Mouse (Mus musculus) hindbrain, embryonic 10.5 days (tissue): ENCODE measurements around the gene Rnf214. TPM values are rescaled to one million over a fixed set of nuclear protein-coding genes. Genes with fewer than 3 reads are reported as not detected.
A peak's percentile ranks its signal among the peaks of the same experiment; 100 is the strongest.
"Not testable (repeated sequence)": the region's sequence is repeated elsewhere in the genome, so short reads cannot be mapped to it uniquely, and the experiment has no call there.

ENCODE experiments used
- DNase-seq: peaks from one replicate; pipeline ENCODE4 v3.0.0-alpha.2; 2017; ENCODE audit warnings: low spot score
- H3K27ac ChIP-seq: fragments of 300-500 bp; sonication (generic); 2 replicates; pipeline ENCODE4 v1.5.1; 2016; ENCODE audit warnings: mild to moderate bottlenecking, moderate library complexity
- H3K27me3 ChIP-seq: fragments of 300-500 bp; sonication (generic); 2 replicates; pipeline ENCODE4 v1.6.1; 2016; ENCODE audit warnings: mild to moderate bottlenecking; ENCODE audit not compliant: poor library complexity, insufficient read depth, severe bottlenecking
- H3K36me3 ChIP-seq: fragments of 300-500 bp; sonication (generic); 2 replicates; pipeline ENCODE4 v1.6.1; 2016; ENCODE audit warnings: mild to moderate bottlenecking, moderate library complexity
- H3K4me1 ChIP-seq: fragments of 300-500 bp; sonication (generic); replicated peaks from 2 replicates; pipeline ENCODE4 v1.6.1; 2016; ENCODE audit warnings: mild to moderate bottlenecking
- H3K4me3 ChIP-seq: fragments of 300-500 bp; sonication (generic); 2 replicates; pipeline ENCODE4 v1.5.1; 2016; ENCODE audit warnings: mild to moderate bottlenecking, moderate library complexity
- H3K9me3 ChIP-seq: fragments of 300-500 bp; sonication (generic); 2 replicates; pipeline ENCODE4 v1.6.1; 2016; ENCODE audit warnings: mild to moderate bottlenecking, moderate library complexity
- WGBS: fragments of 180-500 bp; shearing (Covaris S2); methylation state at CpG from one replicate; pipeline ENCODE4 v1.1.7; 2016; 5-methylcytosine and 5-hydroxymethylcytosine counted together
- polyA plus RNA-seq: library from polyadenylated mRNA; unstranded; fragments of >200 nt; fragmentation: Nextera tagmentation; extraction: Ambion mirVana; gene quantifications from 2 replicates; pipeline ENCODE4 v1.2.1, GENCODE M21; 2016

Gene Rnf214
- polyA plus RNA-seq, 1 experiment from 2014 or later = 84.1 TPM

DNA sequence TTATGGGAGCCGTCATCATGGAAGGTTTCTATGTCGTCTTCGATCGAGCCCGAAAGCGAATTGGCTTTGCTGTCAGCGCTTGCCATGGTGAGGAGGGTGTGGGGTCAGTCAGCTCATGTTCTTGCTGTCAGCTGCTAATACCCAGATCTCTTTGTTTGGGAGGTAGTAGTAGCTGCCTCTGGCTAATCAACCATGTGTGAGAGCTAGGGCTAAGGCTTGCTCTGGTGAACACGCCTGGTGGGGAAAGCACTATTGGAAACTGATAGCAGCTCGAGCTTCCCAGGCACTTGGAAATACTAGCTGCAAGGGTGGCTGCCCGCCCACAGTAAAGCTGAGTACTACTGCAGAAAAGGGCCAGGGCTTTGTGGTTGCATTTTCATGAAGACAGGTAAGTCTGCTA lies 47.3 kb downstream of the Rnf214 start:
- WGBS = 94% methylated on average over 10 of the region's 10 CpGs
- DNase-seq = no peak
- Histone ChIP-seq H3K4me3 (no peak overlapping the region), H3K36me3 (peaks cover 97% of the 10 kb centered on the region), H3K9me3 (no peaks in the 10 kb centered on the region), H3K4me1 (no peaks in the 10 kb centered on the region), H3K27ac (no peak overlapping the region), H3K27me3 (no peaks in the 10 kb centered on the region)

DNA sequence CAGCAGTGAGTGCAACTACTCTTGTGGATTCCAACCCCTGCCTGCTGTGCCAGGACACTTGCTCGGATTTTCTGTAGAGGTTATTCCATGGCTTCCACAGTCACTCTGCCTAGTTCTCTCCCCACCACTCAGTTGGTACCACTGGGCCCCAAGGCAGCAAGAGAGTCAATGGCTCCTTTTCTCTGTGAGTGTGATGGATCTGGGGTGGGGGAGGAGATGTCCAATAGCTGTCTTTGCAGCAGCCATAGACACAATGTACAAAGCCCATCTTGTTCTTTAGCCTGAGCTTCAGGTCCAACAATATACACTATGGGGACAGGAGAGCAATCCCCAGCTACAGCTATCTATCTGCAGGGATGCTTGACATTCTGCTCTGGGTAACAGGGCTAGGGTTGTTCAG lies 52.6 kb downstream of the Rnf214 start:
- Histone ChIP-seq H3K27me3 (no peaks in the 10 kb centered on the region), H3K4me3 (no peak overlapping the region), H3K27ac (no peak overlapping the region), H3K4me1 (0 out of 2 replicates have a peak, but pooled peaks cover 9% of the 10 kb centered on the region), H3K36me3 (peaks cover 66% of the 10 kb centered on the region), H3K9me3 (no peaks in the 10 kb centered on the region)
- no peak for DNase-seq
- 71% methylated on average over 1 of the region's 1 CpGs for WGBS

DNA sequence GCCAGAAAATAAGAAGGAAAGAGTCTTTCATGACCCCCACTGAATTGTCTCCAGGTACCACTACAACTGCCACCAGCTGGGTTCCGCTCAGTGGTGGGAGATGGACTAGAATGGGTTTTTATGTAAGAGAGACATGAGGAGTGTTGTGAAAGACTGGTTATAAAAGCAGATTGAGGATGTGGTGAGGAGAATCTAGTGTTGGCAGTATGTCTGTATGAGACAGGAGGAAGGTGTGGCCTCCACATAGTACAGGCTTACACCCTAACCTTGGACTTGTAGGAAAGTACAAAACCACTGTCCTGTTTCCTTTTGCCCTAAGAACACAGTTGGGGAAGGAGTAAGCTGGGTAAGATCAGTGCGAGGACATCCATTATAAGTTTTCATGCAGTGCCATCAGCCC lies 53.0 kb downstream of the Rnf214 start:
- H3K9me3 ChIP-seq = no peaks in the 10 kb centered on the region
- 0 out of 2 replicates have a peak, but pooled peaks cover 9% of the 10 kb centered on the region for H3K4me1 ChIP-seq
- H3K36me3 ChIP-seq = peaks cover 61% of the 10 kb centered on the region
- H3K27me3 ChIP-seq = no peaks in the 10 kb centered on the region
- WGBS = 95% methylated on average over 2 of the region's 2 CpGs
- no peak overlapping the region for H3K4me3 ChIP-seq
- DNase-seq = no peak
- H3K27ac ChIP-seq = no peak overlapping the region

DNA sequence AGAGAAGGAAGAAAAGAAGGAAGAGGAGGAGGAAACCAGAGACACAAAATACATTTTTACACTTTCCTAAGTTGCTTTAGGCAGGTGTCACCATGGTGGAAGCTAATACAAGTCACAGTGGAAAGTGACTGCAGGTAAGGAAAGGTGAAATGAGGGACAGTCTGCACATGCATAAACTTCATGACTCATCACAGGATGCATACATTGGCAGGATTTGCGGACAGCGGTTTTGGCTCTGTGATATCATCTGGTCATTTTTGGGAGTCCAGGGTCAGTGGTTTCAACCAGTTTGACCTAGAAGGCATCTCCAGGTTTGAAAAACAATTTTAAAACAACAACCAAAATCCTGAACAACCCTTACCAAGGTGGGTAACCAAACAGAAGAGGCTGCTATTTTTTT lies 54.9 kb downstream of the Rnf214 start:
- WGBS = 90% methylated on average over 2 of the region's 2 CpGs

DNA sequence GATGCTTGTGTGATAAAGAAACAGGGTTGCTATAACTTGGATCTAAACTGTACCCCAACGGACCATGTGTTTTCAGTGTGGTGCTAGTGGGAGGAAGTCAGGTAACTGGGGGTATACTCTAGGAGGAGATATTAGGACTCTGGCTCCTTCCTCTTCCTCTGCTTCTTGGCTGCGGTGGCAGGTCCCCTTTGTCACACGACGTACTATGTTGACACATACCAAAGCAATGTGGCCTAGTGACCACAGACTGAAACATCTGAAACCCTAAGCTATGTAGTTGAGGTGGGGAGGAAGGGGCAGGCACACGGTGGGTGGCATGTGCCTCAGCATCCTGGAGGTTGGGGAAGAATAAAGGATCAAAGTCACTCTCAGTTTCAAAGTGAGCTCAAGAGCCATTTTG lies 55.4 kb downstream of the Rnf214 start:
- no peak for DNase-seq
- Histone ChIP-seq H3K9me3 (no peaks in the 10 kb centered on the region), H3K27me3 (no peaks in the 10 kb centered on the region), H3K27ac (no peak overlapping the region), H3K36me3 (peaks cover 38% of the 10 kb centered on the region), H3K4me1 (0 out of 2 replicates have a peak, but pooled peaks cover 9% of the 10 kb centered on the region), H3K4me3 (no peak overlapping the region)
- WGBS = 79% methylated on average over 5 of the region's 5 CpGs

More for the DNA sequence above, 54.9 kb downstream of the Rnf214 start:
- Histone ChIP-seq H3K9me3 (no peaks in the 10 kb centered on the region), H3K27ac (no peak overlapping the region), H3K36me3 (peaks cover 42% of the 10 kb centered on the region), H3K27me3 (no peaks in the 10 kb centered on the region), H3K4me1 (0 out of 2 replicates have a peak, but pooled peaks cover 9% of the 10 kb centered on the region), H3K4me3 (no peak overlapping the region)
- DNase-seq = no peak

DNA sequence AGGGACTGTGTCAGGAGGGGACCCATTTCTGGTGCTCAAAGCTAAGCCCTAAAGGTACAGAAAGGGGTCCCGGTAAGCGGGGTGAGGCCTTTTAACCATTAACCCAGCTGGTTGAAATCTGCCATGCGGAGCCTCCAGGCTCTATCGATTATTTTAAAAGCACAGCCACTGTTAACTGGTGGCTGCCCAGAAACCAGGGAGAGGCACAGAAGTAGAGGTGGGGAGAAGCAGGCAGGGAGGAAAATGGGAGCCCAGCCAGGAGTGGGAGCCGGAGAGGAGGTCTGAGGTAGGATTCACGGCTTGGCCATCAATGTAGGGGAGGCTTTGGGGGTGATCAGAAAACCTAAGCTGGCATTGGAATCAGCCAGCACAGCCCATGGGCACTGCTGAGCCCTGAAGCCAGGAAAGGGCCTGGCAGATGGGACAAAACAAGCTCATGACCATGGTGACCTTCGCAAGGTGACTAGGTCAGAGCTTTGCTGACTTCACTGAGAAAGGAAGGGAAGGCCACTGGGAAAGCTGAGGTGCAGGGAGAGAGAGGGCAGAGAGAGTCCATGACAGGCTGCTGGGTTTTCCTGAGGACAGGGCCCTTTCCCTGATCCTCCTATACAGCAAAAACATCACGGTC lies 56.1 kb downstream of the Rnf214 start:
- Histone ChIP-seq H3K36me3 (peaks cover 31% of the 10 kb centered on the region), H3K4me1 (0 out of 2 replicates have a peak, but pooled peaks cover 9% of the 10 kb centered on the region), H3K27ac (no peak overlapping the region), H3K4me3 (no peak overlapping the region), H3K9me3 (no peaks in the 10 kb centered on the region), H3K27me3 (no peaks in the 10 kb centered on the region)
- 89% methylated on average over 8 of the region's 8 CpGs for WGBS
- no peak for DNase-seq

DNA sequence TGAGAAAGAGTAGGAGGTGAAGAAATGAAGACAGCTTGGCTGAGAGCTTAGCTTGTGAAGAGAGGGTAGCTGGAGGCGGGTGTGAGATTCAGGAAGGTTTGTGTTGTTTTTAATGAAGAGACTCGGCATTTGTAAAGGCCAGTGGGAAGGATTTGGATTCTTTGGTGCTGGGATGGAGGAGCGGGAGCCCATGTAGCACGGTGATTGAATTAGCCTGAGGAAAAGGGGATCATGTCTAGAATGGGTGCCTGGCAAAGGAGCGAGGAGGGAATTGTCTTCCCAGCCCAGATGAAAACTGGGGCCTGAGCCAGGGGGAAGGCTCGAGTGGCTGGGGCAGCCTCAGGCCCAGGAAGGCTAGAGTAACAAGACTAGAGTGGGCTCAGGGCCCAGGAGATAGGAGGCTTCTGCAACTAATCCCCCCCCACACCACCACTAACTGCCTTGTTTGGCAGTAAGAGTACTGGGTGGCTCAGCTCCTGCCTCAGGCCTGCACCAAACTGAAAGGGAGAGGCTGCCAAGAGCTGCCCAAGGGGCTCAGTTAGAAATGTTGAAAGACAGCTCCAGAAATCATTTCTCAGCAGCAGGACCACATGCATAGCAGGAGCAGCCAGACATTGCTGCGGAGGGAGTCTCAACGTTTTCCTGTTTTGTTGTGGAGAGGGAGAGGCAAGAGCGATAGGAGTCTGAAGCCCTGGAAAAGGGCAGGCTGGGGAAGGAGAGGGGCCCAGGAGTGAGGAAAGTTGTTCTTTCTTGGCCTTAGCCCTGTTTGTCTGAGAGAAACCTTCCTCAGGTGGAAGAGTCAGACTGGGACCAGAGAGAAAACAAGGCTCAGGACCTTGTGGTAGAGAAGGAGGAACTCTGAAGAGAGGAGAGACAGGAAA lies 56.9 kb downstream of the Rnf214 start:
- no peak overlapping the region for H3K4me3 ChIP-seq
- no peak for DNase-seq
- 0 out of 2 replicates have a peak, but pooled peaks cover 13% of the 10 kb centered on the region for H3K4me1 ChIP-seq
- H3K9me3 ChIP-seq = no peaks in the 10 kb centered on the region
- H3K27ac ChIP-seq = 0 out of 2 replicates have a peak overlapping the region, but pooled peaks have one; percentile 13
- H3K36me3 ChIP-seq = peaks cover 27% of the 10 kb centered on the region
- no peaks in the 10 kb centered on the region for H3K27me3 ChIP-seq
- 74% methylated on average over 9 of the region's 9 CpGs for WGBS

DNA sequence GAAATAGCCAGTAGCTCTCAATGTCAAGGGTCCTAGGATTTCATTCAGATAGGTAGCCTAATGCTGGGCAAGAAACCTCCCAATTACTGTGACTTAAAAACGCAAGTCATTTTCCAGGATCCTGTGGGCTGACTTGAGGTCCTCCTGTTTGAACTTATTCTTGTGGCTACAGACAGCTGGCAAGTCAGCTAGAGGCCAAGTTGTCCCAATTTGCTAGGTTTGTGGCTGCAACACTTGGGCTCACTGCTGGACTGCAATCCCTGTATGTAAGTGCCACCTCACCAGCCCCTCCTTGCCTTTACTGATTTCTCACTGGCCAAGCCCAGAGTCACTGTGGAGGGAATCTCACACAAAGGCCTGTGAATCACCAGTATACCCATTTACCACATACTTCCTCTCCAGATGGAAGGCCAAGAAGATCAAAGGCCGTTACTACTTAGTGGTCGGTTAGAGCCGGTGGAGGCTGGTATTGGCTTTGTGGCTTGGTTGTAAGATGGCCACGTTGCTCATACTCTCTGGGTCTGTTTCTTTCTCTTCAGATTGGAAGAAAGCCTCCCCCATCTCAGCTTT lies 59.7 kb downstream of the Rnf214 start:
- Histone ChIP-seq H3K36me3 (peaks cover 4% of the 10 kb centered on the region; the same call in 1 of the 2 replicates), H3K27ac (no peak overlapping the region), H3K4me3 (no peak overlapping the region), H3K27me3 (no peaks in the 10 kb centered on the region), H3K4me1 (peaks cover 17% of the 10 kb centered on the region; the same call in 1 of the 2 replicates), H3K9me3 (no peaks in the 10 kb centered on the region)
- no peak for DNase-seq
- 90% methylated on average over 5 of the region's 5 CpGs for WGBS

DNA sequence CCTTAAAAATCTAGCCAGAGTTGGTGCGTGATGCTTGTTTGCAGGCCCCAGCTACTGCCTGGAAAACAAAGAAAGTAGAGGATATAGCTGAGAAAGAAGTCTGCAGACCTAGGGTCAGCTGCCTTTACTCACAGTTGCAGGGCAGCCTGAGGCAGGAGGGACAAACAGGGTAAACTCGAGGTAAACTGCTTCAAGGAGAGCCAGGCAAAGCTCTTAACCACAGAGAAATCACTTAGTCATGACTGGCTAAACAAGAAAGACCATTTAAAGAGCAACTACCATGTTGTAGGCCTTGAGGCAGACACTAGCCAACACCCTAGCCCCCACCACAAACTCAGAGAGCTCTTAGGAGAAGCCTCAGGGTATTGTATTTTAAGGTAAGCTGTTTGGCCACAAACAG lies 60.5 kb downstream of the Rnf214 start:
- H3K36me3 ChIP-seq, H3K27me3 ChIP-seq, H3K27ac ChIP-seq, H3K9me3 ChIP-seq, H3K4me3 ChIP-seq, DNase-seq: not testable (repeated sequence)
- H3K4me1 ChIP-seq = peaks cover 23% of the 10 kb centered on the region; the same call in 1 of the 2 replicates
- WGBS = 66% methylated on average over 2 of the region's 2 CpGs

DNA sequence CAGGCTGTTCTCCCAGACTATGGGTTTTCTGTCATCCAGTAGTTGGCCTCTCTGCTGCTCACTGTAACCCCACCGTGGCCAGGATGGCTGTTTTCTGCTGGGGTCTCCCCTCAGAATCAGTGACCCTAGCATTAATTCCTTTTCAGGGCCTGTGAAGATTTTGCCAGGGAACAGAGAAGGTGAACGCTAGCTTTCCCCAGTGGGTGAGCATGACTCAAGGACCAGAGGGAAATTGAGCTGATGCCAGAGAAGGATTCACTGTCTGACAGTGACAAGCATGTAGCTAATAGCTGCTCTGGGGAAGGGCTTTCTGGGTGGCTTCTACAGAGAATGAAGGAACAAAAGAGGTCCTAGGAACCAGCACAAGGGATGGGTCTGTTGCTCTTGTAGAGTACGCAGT lies 61.2 kb downstream of the Rnf214 start:
- 85% methylated on average over 3 of the region's 3 CpGs for WGBS
- Histone ChIP-seq H3K27ac (no peak overlapping the region), H3K4me3 (no peak overlapping the region), H3K4me1 (peaks cover 24% of the 10 kb centered on the region), H3K9me3 (no peaks in the 10 kb centered on the region), H3K36me3 (peaks cover 4% of the 10 kb centered on the region; the same call in 1 of the 2 replicates), H3K27me3 (no peaks in the 10 kb centered on the region)
- no peak for DNase-seq

DNA sequence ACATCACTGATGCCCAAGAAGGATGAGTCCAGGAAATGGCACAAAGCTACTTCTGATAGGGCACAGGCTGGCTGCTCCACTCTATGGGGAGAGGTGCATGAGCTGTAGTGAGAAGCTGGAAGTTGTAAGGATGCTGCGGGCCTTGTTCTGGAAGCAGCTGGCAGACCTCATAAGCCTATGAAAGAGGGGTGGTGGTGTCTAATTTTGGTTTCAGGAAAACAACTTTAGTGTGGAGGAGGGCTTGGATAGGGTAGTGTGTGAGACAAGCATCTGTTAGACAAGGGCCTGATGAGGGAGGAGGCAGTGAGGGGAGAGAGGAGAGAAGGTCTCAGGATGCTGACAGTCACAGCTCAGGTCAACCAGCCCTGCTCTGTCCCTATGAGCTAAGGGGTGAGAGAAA lies 62.9 kb downstream of the Rnf214 start:
- DNase-seq = no peak
- no peak overlapping the region for H3K27ac ChIP-seq
- H3K9me3 ChIP-seq = no peaks in the 10 kb centered on the region
- no peak overlapping the region for H3K4me3 ChIP-seq
- H3K4me1 ChIP-seq = peaks cover 38% of the 10 kb centered on the region
- H3K27me3 ChIP-seq = no peaks in the 10 kb centered on the region
- WGBS = 91% methylated on average over 1 of the region's 1 CpGs
- H3K36me3 ChIP-seq = peaks cover 4% of the 10 kb centered on the region; the same call in 1 of the 2 replicates

DNA sequence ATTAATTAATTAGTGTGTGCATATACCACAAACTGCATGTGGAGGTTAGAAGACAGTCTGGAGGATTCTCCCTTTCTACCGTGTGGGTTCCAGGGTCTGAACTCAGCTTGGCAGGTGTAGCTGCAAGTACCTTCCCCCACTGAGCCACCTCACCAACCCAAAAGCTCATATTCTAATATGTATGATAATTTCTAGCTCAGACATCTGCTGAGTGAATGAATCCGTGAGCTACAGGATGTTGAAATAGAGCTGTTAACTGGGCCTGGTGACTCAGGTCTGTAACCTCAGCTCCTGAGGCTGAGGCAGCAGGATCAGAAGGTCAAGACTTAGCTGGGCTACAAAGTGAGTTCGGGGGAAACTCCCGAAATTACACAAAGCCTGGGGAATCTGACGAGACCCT lies 63.7 kb downstream of the Rnf214 start:
- Histone ChIP-seq H3K4me3 (no peak overlapping the region), H3K4me1 (peaks cover 43% of the 10 kb centered on the region), H3K27ac (no peak overlapping the region), H3K27me3 (no peaks in the 10 kb centered on the region), H3K9me3 (no peaks in the 10 kb centered on the region), H3K36me3 (peaks cover 4% of the 10 kb centered on the region; the same call in 1 of the 2 replicates)
- no peak for DNase-seq
- WGBS = 88% methylated on average over 5 of the region's 5 CpGs

DNA sequence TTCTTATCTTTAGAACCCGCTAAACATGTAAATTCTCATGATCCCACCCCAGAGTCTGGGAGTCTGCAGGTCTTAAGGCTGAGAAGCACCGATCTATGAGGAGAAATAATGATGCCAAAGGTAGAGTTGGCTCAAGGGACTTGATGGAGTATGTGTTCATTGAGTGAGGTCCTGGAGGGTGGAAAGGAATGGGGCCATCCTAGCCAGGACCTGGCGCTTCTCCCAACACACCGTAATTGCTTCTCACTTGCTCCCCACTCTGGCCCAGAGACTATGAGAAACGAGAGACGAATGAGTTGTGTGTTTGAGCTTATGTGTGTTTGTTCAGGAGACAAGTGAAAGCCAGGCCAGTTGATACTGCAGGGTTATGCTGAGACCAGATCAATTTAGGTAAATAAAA lies 65.3 kb downstream of the Rnf214 start:
- no peak for DNase-seq
- H3K36me3 ChIP-seq = peaks cover 4% of the 10 kb centered on the region; the same call in 1 of the 2 replicates
- peaks cover 45% of the 10 kb centered on the region for H3K4me1 ChIP-seq
- H3K4me3 ChIP-seq = no peak overlapping the region
- no peak overlapping the region for H3K27ac ChIP-seq
- no peaks in the 10 kb centered on the region for H3K27me3 ChIP-seq
- H3K9me3 ChIP-seq = no peaks in the 10 kb centered on the region
- WGBS = 89% methylated on average over 6 of the region's 6 CpGs
